Mouse (Mus musculus) layer of hippocampus, adult 6 months (tissue): ENCODE data around the gene Gm19345. TPM values are rescaled to one million over a fixed set of nuclear protein-coding genes. Genes with fewer than 3 reads are reported as not detected.

Experiments
- long read RNA-seq, 2 experiments: library from polyadenylated mRNA; unstranded; transcript quantifications; one replicate each; pipeline ENCODE4 v2.0.0; 2019 to 2020
- polyA plus RNA-seq: library from polyadenylated mRNA; unstranded; fragments of <200 nt; fragmentation: Nextera tagmentation; gene quantifications from 2 replicates; pipeline ENCODE4 v1.2.3, GENCODE M21; 2021

Gm19345 gene
- polyA plus RNA-seq, result 3.9 and 5.1 TPM in 2 replicates
- long read RNA-seq, experiment 1, partial matches to known transcripts, result 0 of 3 reads
- long read RNA-seq, experiment 1, other reads (novel, unspliced or antisense), result 0 of 3 reads
- long read RNA-seq, experiment 2, partial matches to known transcripts, result 0 of 2 reads
- long read RNA-seq, experiment 2, other reads (novel, unspliced or antisense), result 1 of 2 reads

GRCm38 (mm10) chr7:19851858-19852570 is at the start of gene Gm19345:
Gm19345 (plus strand) TSS chr7:19852003.

GRCm38 (mm10) chr7:19822604-19823058 is 29.2 kb upstream of the Gm19345 start, which contains the start of gene Bcl3:
Bcl3 (minus strand) TSS chr7:19822770.

GRCm38 (mm10) chr7:19861199-19861598 is 9.4 kb downstream of the Gm19345 start, which contains the start of gene Ceacam16:
Ceacam16 (minus strand) TSS chr7:19861299.

GRCm38 (mm10) chr7:19887849-19888248 is 36.0 kb downstream of the Gm19345 start, which contains the start of gene Ceacam19:
Ceacam19 (minus strand) TSS chr7:19887965.

Other genes starting within 250 kb of the Gm19345 start
- 8.7 and 9.9 TPM in 2 replicates for gene Clasrp, start 247.5 kb upstream of the Gm19345 start, polyA plus RNA-seq
- 10.4 and 11.2 TPM in 2 replicates for gene Relb, start 222.6 kb upstream of the Gm19345 start, polyA plus RNA-seq
- 102 and 108 TPM in 2 replicates for gene Clptm1, start 187.0 kb upstream of the Gm19345 start, polyA plus RNA-seq
- gene Apoc2, start 174.1 kb upstream of the Gm19345 start, polyA plus RNA-seq, result not detected in 2 replicates
- not detected in 2 replicates for gene Gm44805, start 170.6 kb upstream of the Gm19345 start, polyA plus RNA-seq
- gene Apoc4, start 170.5 kb upstream of the Gm19345 start, polyA plus RNA-seq, result not detected in 2 replicates
- gene Apoc1, start 159.3 kb upstream of the Gm19345 start, polyA plus RNA-seq, result 6.6 and 10.7 TPM in 2 replicates
- 9,624 and 9,681 TPM in 2 replicates for gene Apoe, start 152.8 kb upstream of the Gm19345 start, polyA plus RNA-seq
- 158 and 171 TPM in 2 replicates for gene Tomm40, start 136.6 kb upstream of the Gm19345 start, polyA plus RNA-seq
- gene Nectin2, start 101.5 kb upstream of the Gm19345 start, polyA plus RNA-seq, result 4.7 and 6.5 TPM in 2 replicates
- 8.8 and 9.8 TPM in 2 replicates for gene Bcam, start 81.0 kb upstream of the Gm19345 start, polyA plus RNA-seq
- gene Cblc, start 55.2 kb upstream of the Gm19345 start, polyA plus RNA-seq, result 0.11 TPM in 1 of 2 replicates, not detected in the other
- 0.46 and 0.52 TPM in 2 replicates for gene Bcl3, start 29.2 kb upstream of the Gm19345 start, polyA plus RNA-seq
- 0.13 TPM in 1 of 2 replicates, not detected in the other for gene Ceacam16, start 9.3 kb downstream of the Gm19345 start, polyA plus RNA-seq
- not detected in 2 replicates for gene Ceacam19, start 36.0 kb downstream of the Gm19345 start, polyA plus RNA-seq
- 1.6 and 1.9 TPM in 2 replicates for gene Pvr, start 69.2 kb downstream of the Gm19345 start, polyA plus RNA-seq
- 0.08 TPM in 1 of 2 replicates, not detected in the other for gene Igsf23, start 98.8 kb downstream of the Gm19345 start, polyA plus RNA-seq
- not detected in 2 replicates for gene Ceacam20, start 113.4 kb downstream of the Gm19345 start, polyA plus RNA-seq
- gene Nlrp9b, start 139.5 kb downstream of the Gm19345 start, polyA plus RNA-seq, result not detected in 2 replicates
- gene Vmn1r91, start 247.7 kb downstream of the Gm19345 start, polyA plus RNA-seq, result not detected in 2 replicates